Mouse (Mus musculus) macrophage (primary cell): Measurements from ENCODE around the gene Wap. TPM values are rescaled to one million over a fixed set of nuclear protein-coding genes. Genes with fewer than 3 reads are reported as not detected.
"Not testable (repeated sequence)": the region's sequence is repeated elsewhere in the genome, so short reads cannot be mapped to it uniquely, and the experiment has no call there.

Experiments
- H3K27ac ChIP-seq: fragments of 350-480 bp; formaldehyde crosslinking; 2 replicates; pipeline ENCODE4 v1.9.0; 2021
- H3K36me3 ChIP-seq: fragments of 350-480 bp; formaldehyde crosslinking; 2 replicates; pipeline ENCODE4 v1.9.0; 2021; ENCODE audit errors: inconsistent target
- H3K4me3 ChIP-seq: fragments of 350-480 bp; formaldehyde crosslinking; 2 replicates; pipeline ENCODE4 v1.9.0; 2021; ENCODE audit errors: inconsistent target
- H3K79me2 ChIP-seq: fragments of 350-480 bp; formaldehyde crosslinking; 2 replicates; pipeline ENCODE4 v1.9.0; 2021; ENCODE audit errors: inconsistent target
- WGBS: methylation state at CpG from one replicate; pipeline ENCODE4 v1.1.7; 2026; ENCODE audit warnings: inconsistent platforms; ENCODE audit not compliant: missing documents; 5-methylcytosine and 5-hydroxymethylcytosine counted together
- polyA plus RNA-seq: library from polyadenylated mRNA; stranded (reverse); fragments of 250-400 nt; gene quantifications from 3 replicates; pipeline ENCODE4 v1.2.4, GENCODE M21; 2018; ENCODE audit warnings: inconsistent platforms
- total RNA-seq, 78 experiments: library from RNA; depleted of rRNA; stranded (reverse); fragments of 250-400 nt; gene quantifications; 1 replicate in 9 of 78; 2 replicates in 24 of 78; 3 replicates in 43 of 78; 4 replicates in 2 of 78; pipeline ENCODE4 v1.2.4; 2018; ENCODE audit warnings: inconsistent platforms in 56 of 78

Wap gene
- not detected for total RNA-seq (2018; cell fraction: chromatin; rRNA removed)
- not detected for total RNA-seq (2018; cell fraction: cytosol; rRNA removed)
- total RNA-seq (2018; cell fraction: nucleus; rRNA removed) = not detected
- not detected in 3 replicates for polyA plus RNA-seq

DNA sequence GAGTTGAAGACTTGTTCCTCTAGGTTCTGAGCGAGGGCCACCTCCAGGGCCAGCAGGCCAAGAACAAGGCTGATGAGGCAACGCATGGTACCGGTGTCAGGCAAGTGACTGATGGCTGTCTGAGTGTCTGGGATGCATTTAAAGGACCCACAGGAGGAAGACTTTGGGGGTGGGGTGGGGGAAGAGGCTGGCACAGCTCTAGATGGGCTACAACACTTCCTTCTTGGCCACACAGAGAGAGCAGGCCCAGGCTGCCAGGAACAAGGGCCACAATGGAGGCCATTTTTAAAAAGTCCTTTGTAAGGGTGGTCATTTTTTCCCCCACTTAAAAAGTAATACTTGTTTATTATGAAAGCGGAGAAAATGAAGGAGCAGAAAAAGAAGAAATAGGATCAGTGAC lies at the start of gene Wap:
TSS of gene Wap (minus strand) at position 101 of the 400 bp plus-strand sequence.
- no peak within 1 kb of the TSS for H3K27ac ChIP-seq
- WGBS = 97% methylated on average over 4 of the region's 4 CpGs
- H3K4me3 ChIP-seq = no peak within 1 kb of the TSS
- H3K79me2 ChIP-seq = no peaks in the 10 kb centered on the region
- no peaks in the 10 kb centered on the region for H3K36me3 ChIP-seq

DNA sequence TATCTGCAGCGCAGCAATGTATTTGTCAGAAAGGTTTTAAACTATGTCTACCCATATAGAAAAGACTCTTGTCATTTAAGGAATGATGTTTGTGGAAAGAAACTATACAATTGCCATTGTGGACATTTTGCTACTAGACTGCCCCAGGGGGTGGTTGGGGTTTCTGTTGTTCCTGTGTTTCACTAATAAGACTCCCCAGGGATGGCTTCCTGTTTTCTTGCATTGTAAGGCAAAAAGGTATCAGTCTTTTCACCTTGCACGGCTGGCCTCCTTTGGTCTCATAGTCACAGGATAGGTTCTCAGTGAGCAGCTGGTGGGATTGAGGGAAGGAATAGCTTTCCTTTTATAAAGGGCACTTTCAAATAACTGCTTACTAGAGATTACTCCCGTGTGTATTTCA lies 46.3 kb upstream of the Wap start:
- Histone ChIP-seq H3K79me2 (no peaks in the 10 kb centered on the region), H3K4me3 (no peak overlapping the region), H3K27ac (no peak overlapping the region), H3K36me3 (no peaks in the 10 kb centered on the region)
- WGBS = 75% methylated on average over 3 of the region's 3 CpGs

DNA sequence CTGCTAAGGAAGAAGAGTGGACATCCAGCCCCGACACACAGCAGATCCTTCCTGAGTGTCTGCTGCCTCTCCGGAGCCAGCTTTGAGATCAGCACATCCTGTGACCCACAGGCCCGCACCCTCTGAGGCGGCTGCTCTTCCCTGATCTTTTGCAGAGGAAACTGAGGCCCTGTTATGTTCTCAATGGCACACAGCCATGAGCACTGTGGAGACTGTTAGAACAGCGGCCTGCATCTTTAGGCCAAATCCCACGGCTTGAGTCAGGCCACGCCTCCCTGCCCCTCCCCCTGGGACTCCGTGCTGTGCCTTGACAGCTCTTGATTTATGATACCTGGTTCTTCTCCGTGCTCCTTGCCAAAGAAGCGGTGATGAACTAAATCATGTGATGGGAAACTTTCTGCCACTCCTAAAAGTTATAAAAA lies 42.0 kb upstream of the Wap start:
- H3K27ac ChIP-seq = no peak overlapping the region
- H3K4me3 ChIP-seq = no peak overlapping the region; the same call in 1 of the 2 replicates

DNA sequence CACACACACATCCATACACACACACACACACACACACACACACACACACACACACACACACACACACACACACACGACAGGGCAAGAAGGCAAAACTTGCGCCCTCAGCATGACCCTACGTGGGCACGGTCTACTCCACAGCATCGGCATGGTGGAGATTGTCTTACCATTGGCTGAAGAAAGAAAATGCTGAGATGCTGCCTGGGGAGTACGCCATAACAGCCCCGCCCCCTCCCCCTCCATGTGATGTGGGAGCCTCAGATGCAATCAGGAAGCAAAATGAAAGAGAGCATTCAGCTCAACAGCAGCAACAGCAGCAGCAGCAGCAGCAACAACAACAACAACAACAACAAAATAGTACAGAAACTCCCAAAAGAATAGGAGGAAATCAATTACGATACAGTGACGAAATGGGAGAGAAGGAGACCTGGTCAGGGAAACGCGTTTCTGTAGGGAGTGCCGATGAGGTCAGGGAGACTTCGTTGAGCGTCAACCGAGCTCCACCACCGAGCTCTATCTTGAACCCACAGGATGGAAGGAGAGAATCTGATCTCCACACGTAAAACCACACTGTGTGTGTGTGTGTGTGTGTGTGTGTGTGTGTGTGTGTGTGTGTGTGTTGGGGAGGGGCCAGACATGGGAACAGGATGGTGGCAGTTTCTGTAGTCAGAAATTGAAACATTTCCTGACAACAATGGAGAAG lies 41.4 kb upstream of the Wap start:
- WGBS = 29% methylated on average over 16 of the region's 17 CpGs
- H3K4me3 ChIP-seq = peak overlapping the region; percentile 8; the same call in 1 of the 2 replicates

More for the DNA sequence above, 42.0 kb upstream of the Wap start:
- no peaks in the 10 kb centered on the region for H3K79me2 ChIP-seq
- 9% methylated on average over 10 of the region's 10 CpGs for WGBS
- no peaks in the 10 kb centered on the region for H3K36me3 ChIP-seq

DNA sequence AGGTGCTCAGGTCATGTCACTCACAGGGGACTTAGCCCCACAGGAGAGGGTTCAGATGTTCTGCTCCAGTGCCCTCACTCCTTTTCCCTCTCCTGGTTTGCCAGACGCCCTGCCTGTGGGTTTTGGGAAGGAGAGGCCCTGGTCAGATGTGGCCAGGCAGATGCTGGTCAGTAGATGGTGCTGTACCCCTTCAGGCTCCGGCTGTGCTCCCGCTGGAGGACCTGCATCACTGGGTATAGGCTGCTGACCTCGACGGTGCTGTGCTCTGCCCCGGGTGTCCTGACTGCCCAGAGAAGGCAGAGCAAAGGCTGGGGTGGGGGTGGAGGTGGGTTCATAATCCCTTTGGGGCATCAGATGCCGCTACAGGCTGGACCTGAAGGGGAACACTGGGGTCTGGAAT lies 39.1 kb upstream of the Wap start:
- H3K36me3 ChIP-seq = no peaks in the 10 kb centered on the region
- 26% methylated on average over 7 of the region's 7 CpGs for WGBS
- no peaks in the 10 kb centered on the region for H3K79me2 ChIP-seq
- H3K27ac ChIP-seq = no peak overlapping the region
- H3K4me3 ChIP-seq = no peak overlapping the region

More for the DNA sequence above, 41.4 kb upstream of the Wap start:
- H3K36me3 ChIP-seq = no peaks in the 10 kb centered on the region
- no peak overlapping the region for H3K27ac ChIP-seq
- H3K79me2 ChIP-seq = no peaks in the 10 kb centered on the region

DNA sequence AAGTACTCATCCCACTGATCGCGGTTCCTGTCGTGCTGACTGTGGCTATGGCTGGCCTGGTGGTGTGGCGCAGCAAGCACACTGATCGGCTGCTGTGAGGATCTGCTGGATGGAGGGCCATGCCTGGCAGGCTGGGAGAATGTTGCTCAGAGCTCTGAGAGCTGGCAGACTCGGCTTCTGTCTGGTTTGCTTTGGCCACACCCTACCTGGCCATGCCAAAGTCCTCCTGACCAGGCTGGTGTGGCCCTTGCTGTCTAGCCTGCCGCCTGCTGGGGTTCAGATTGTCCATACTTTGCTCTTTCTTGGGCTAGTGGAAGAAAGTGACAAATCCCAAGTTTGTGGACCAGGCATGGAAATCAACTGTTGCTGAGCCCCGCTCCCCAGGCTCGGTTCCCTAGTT lies 38.2 kb upstream of the Wap start:
- no peak overlapping the region for H3K4me3 ChIP-seq
- H3K27ac ChIP-seq = no peak overlapping the region
- no peaks in the 10 kb centered on the region for H3K36me3 ChIP-seq
- WGBS = 89% methylated on average over 9 of the region's 9 CpGs
- no peaks in the 10 kb centered on the region for H3K79me2 ChIP-seq

DNA sequence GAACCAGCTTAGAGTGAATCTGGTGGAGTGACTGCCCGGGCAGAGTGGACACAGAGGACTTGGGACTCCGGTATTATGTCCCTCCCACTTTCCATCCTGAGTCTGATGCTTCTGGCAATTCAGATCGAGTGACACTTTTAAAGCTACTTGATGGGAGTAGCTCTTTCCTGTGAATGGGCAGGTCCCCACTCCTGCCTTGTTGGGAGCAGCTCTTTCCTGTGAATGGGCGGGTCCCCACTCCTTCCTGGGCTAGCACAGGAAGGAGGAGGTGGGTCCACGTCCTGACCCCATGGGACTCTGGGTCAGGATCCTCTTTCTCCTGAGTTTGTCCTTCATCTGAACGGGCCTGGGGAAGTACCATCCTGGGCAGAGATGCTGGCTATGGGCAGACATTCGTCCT lies 37.0 kb upstream of the Wap start:
- no peak overlapping the region for H3K4me3 ChIP-seq
- H3K27ac ChIP-seq = no peak overlapping the region
- no peaks in the 10 kb centered on the region for H3K79me2 ChIP-seq
- WGBS = 43% methylated on average over 7 of the region's 7 CpGs
- H3K36me3 ChIP-seq = no peaks in the 10 kb centered on the region

DNA sequence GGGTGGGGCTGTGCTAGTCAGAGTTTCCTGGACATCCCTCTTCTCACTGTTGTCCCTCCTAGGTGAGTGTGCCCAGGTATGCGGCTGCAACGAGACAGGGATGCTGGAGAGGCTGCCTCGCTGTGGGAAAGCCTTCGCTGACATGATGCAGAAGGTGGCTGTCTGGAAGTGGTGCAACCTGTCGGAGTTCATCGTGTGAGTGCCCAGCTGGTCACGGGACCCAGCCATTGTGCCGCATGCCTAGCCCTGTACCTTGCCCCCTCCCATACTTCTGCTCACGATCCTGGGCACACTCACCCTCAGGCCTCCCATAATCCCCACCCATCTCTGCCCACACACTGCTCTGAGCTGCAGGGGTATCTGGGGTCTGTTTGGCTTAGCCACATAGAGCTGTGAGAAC lies 36.3 kb upstream of the Wap start:
- H3K4me3 ChIP-seq = no peak overlapping the region
- H3K36me3 ChIP-seq = no peaks in the 10 kb centered on the region
- no peak overlapping the region for H3K27ac ChIP-seq
- H3K79me2 ChIP-seq = no peaks in the 10 kb centered on the region
- 95% methylated on average over 9 of the region's 9 CpGs for WGBS

DNA sequence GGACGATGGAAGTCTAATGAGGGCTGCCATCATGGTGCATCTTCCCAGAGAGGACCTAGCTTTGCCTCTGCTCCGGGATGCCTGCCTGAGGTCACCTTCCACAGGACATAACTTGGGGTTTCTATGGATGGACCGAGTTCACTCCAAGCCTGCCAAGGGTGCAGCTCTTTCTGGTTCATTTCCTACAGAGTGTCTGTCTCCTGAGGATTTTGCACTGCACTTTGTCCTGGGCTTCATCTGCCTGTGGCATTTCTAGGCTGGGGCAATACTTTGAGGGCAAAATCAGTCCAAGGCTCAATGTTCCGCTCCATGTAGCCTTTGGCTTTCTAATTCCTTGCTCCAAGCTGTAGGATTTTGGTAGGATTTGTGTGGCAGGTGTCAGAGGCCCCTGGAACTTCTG lies 32.4 kb upstream of the Wap start:
- no peaks in the 10 kb centered on the region for H3K36me3 ChIP-seq
- 92% methylated on average over 4 of the region's 4 CpGs for WGBS
- no peak overlapping the region for H3K27ac ChIP-seq
- H3K4me3 ChIP-seq = no peak overlapping the region
- no peaks in the 10 kb centered on the region for H3K79me2 ChIP-seq

DNA sequence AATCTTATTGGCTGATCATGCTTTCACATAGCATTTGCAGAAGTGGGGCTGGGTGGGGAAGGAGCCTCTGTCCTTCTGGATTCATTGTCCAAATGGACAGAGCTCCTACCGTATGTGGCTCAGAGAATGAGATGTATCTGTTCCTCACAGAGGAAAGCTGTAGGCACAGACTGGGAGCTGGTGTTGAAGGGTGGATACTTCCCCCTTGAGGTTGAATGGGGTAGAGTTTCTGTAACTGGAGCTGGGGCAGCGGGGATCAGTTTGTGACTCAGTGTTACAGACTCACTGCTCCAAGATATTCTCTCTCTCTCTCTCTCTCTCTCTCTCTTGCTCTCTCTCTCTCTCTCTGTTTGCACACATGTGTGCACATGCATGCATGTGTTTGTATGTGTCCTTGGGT lies 31.6 kb upstream of the Wap start:
- Histone ChIP-seq H3K4me3 (no peak overlapping the region), H3K79me2 (no peaks in the 10 kb centered on the region), H3K36me3 (no peaks in the 10 kb centered on the region), H3K27ac (no peak overlapping the region)
- 42% methylated on average over 2 of the region's 2 CpGs for WGBS

DNA sequence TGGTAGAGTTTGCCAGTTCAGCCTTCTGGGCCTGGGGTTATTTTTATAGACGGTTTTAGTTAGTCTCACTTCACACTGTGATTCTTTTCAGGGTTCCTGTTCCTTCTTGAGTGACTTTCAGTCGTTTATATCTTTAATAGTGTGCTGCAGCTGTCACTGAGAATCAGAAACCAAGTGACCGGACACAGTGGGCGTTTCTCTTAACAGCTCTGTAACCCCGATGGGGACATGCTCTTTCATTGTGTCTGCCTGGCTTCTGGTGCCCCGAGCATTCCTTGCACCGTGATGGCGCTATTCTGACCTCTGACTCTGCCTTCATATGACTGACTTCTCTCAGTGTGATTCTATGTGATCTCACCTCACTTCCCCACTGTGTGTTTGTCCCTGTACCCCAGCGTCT lies 30.6 kb upstream of the Wap start:
- WGBS = 67% methylated on average over 9 of the region's 9 CpGs
- Histone ChIP-seq H3K36me3 (no peaks in the 10 kb centered on the region), H3K79me2 (no peaks in the 10 kb centered on the region), H3K4me3 (no peak overlapping the region), H3K27ac (no peak overlapping the region)

DNA sequence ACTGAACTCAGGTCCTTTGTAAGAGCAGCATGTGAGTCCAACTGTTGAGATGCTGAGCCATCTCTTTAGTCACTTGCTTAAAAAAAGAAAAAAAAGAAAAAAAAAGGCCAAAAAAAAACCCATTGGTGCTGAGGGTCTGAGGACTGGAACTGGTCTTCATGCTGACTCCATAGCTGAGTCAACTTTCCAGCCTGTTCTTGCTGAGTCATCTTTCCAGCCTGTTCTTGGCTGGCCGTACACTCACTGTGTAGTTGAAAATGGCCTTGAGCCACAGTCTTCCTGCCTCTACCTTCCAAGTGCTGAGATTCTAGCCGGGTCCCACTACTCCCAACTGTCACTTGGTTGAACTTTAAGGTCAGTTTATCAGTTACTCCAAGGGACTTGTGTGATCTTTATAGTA lies 28.2 kb upstream of the Wap start:
- H3K4me3 ChIP-seq = no peak overlapping the region
- no peaks in the 10 kb centered on the region for H3K79me2 ChIP-seq
- H3K27ac ChIP-seq = no peak overlapping the region
- WGBS = 56% methylated on average over 2 of the region's 2 CpGs
- H3K36me3 ChIP-seq = no peaks in the 10 kb centered on the region

DNA sequence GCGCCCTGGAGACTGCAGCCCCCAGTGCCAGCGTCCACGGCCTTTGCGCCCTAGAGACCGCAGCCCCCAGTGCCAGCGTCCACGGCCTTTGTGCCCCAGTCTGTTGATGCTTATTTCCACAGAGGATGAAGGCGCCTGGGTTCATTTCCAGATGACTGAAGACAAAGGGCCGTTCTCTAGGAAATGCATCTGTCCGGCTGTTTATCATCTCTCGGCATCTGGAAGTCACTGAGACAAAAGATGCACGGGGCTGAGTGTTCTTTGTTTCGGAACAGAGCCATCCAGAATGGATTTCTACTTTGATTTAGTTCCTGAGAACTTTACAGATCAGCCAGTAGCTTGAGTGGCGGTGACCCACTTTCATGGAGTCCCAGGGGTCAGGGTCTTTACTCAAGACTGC lies 22.8 kb upstream of the Wap start:
- Histone ChIP-seq H3K36me3 (no peaks in the 10 kb centered on the region), H3K4me3 (no peak overlapping the region), H3K79me2 (no peaks in the 10 kb centered on the region), H3K27ac (no peak overlapping the region)
- 82% methylated on average over 14 of the region's 14 CpGs for WGBS

DNA sequence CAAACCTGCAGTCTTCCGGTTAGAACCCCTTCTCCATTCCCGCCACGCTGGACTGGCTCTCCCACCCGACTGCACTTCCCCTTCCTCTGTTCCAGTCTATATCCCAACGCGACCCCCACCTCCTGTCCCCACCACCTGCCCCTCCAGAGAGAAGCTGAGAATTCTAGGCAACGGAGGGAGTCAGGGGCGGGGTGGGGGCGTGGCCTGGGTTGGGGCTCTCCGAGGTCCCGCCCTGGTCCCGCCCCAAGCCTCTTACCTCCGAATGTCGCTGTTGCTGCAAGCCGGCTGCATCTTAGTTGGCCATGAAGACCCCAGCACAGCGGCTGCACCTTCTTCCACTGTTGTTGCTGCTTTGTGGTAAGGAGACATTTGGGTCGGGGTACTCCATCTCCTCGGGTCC lies 19.8 kb upstream of the Wap start, which contains the start of gene Ramp3:
TSS of gene Ramp3 (plus strand) at position 251 of the 400 bp plus-strand sequence.
- H3K79me2 ChIP-seq = no peaks in the 10 kb centered on the region

DNA sequence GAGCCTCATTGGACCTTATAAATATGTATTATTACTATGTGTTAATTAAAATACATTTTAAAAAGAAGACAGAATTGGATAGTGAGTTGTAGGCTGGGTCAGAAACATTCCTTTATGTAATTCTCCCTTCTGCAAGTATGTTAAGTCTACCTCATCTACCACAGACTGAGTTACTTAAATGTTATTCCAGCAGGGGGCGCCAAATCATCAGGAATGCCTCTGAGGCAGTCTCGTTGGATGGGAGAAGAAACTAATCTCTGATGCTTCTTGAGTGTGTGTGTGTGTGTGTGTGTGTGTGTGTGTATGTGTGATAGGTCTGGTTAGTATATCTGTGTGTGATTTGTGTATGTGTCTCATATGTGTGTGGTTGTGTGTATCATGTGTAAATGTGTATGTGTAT lies 16.5 kb upstream of the Wap start:
- WGBS = 0% methylated on average over 2 of the region's 2 CpGs
- H3K4me3 ChIP-seq = no peak overlapping the region
- H3K27ac ChIP-seq = no peak overlapping the region
- no peaks in the 10 kb centered on the region for H3K79me2 ChIP-seq
- H3K36me3 ChIP-seq = no peaks in the 10 kb centered on the region

More for the DNA sequence above, 19.8 kb upstream of the Wap start, which contains the start of gene Ramp3:
- Histone ChIP-seq H3K27ac (no peak within 1 kb of the TSS), H3K4me3 (no peak within 1 kb of the TSS), H3K36me3 (no peaks in the 10 kb centered on the region)
- WGBS = 1% methylated on average over 17 of the region's 18 CpGs

DNA sequence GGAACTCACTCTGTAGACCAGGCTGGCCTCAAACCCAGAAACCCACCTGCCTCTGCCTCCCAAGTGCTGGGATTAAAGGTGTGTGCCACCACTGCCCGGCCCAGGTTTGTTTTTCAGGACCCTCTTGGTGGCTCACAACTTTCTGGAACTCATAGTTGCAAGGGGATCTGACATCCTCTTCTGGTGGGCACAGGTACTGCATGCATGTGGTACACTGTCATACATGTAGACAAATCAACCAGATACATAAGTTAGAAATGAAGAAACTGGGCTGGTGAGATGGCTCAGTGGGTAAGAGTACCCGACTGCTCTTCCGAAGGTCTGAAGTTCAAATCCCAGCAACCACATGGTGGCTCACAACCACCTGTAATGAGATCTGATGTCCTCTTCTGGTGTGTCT lies 14.5 kb upstream of the Wap start:
- H3K27ac ChIP-seq, H3K4me3 ChIP-seq, H3K79me2 ChIP-seq, H3K36me3 ChIP-seq: not testable (repeated sequence)
- 70% methylated on average over 3 of the region's 3 CpGs for WGBS
